Mouse (Mus musculus) embryo, embryonic 9.5 days (tissue): ENCODE measurements around the gene Trim44.

ENCODE experiments used
- DNase-seq: peaks from one replicate; pipeline ENCODE4 v3.0.0-alpha.2; 2017; ENCODE audit errors: extremely low spot score

The Trim44 gene

GRCm38 (mm10) chr2:102365983-102366545, 41.6 kb downstream of the Trim44 start:
- no peak for DNase-seq

GRCm38 (mm10) chr2:102364565-102365200, 42.9 kb downstream of the Trim44 start:
- no peak for DNase-seq

- DNase-seq, result no peak
Observed at GRCm38 (mm10) chr2:102362896-102363530, 44.6 kb downstream of the Trim44 start.

- DNase-seq, result no peak
Observed at GRCm38 (mm10) chr2:102362266-102362665, 45.4 kb downstream of the Trim44 start.

- DNase-seq, result no peak
Observed at GRCm38 (mm10) chr2:102356879-102357695, 50.5 kb downstream of the Trim44 start.

GRCm38 (mm10) chr2:102354076-102354475, 53.6 kb downstream of the Trim44 start:
- no peak for DNase-seq

- no peak for DNase-seq
Observed at GRCm38 (mm10) chr2:102341429-102341828, 66.2 kb downstream of the Trim44 start.

GRCm38 (mm10) chr2:102336816-102337215, 70.8 kb downstream of the Trim44 start:
- no peak for DNase-seq

- DNase-seq, result no peak
Observed at GRCm38 (mm10) chr2:102331932-102332331, 75.7 kb downstream of the Trim44 start.

GRCm38 (mm10) chr2:102331092-102331491, 76.5 kb downstream of the Trim44 start:
- no peak for DNase-seq

GRCm38 (mm10) chr2:102325921-102326320, 81.7 kb downstream of the Trim44 start:
- no peak for DNase-seq

- DNase-seq, result no peak
Observed at GRCm38 (mm10) chr2:102324336-102324735, 83.3 kb downstream of the Trim44 start.

- no peak for DNase-seq
Observed at GRCm38 (mm10) chr2:102316540-102316939, 91.1 kb downstream of the Trim44 start.

- no peak for DNase-seq
Observed at GRCm38 (mm10) chr2:102315153-102315552, 92.5 kb downstream of the Trim44 start.

- no peak for DNase-seq
Observed at GRCm38 (mm10) chr2:102314610-102315009, 93.0 kb downstream of the Trim44 start.

GRCm38 (mm10) chr2:102314068-102314467, 93.6 kb downstream of the Trim44 start:
- DNase-seq, result no peak

GRCm38 (mm10) chr2:102312903-102313302, 94.7 kb downstream of the Trim44 start:
- no peak for DNase-seq

GRCm38 (mm10) chr2:102303274-102303673, 104.4 kb downstream of the Trim44 start:
- no peak for DNase-seq

- DNase-seq, result no peak
Observed at GRCm38 (mm10) chr2:102302532-102302931, 105.1 kb downstream of the Trim44 start.

- DNase-seq, result peak; percentile 14
Observed at GRCm38 (mm10) chr2:102294827-102295270, 112.8 kb downstream of the Trim44 start.

- DNase-seq, result no peak
Observed at GRCm38 (mm10) chr2:102293181-102293580, 114.4 kb downstream of the Trim44 start.

- DNase-seq, result no peak
Observed at GRCm38 (mm10) chr2:102292051-102292450, 115.6 kb downstream of the Trim44 start.
